Mouse (Mus musculus) embryonic facial prominence, embryonic 15.5 days (tissue): ENCODE measurements around the gene Ddx39b. TPM values are rescaled to one million over a fixed set of nuclear protein-coding genes. Genes with fewer than 3 reads are reported as not detected.

Source experiments
- ATAC-seq: fragments of 200-750 bp; cut with Nextera tagmentation; 2 replicates; pipeline ENCODE4 v1.8.0; 2017; ENCODE audit warnings: low read depth, moderate TSS enrichment; ENCODE audit not compliant: insufficient number of reproducible peaks, low FRiP score, low TSS enrichment
- H3K27ac ChIP-seq: fragments of 300-500 bp; sonication (generic); replicated peaks from 2 replicates; pipeline ENCODE4 v1.5.1; 2015; ENCODE audit warnings: mild to moderate bottlenecking, inconsistent platforms
- H3K27me3 ChIP-seq: fragments of 300-500 bp; sonication (generic); 2 replicates; pipeline ENCODE4 v1.6.1; 2015; ENCODE audit warnings: inconsistent platforms
- H3K36me3 ChIP-seq: fragments of 300-500 bp; sonication (generic); 2 replicates; pipeline ENCODE4 v1.6.1; 2015; ENCODE audit warnings: mild to moderate bottlenecking, inconsistent platforms
- H3K4me1 ChIP-seq: fragments of 300-500 bp; sonication (generic); 2 replicates; pipeline ENCODE4 v1.6.1; 2015; ENCODE audit warnings: inconsistent platforms
- H3K4me2 ChIP-seq: fragments of 300-500 bp; sonication (generic); replicated peaks from 2 replicates; pipeline ENCODE4 v1.6.1; 2015; ENCODE audit warnings: mild to moderate bottlenecking, inconsistent platforms
- H3K4me3 ChIP-seq: fragments of 300-500 bp; sonication (generic); replicated peaks from 2 replicates; pipeline ENCODE4 v1.5.1; 2015; ENCODE audit warnings: mild to moderate bottlenecking, inconsistent platforms
- H3K9ac ChIP-seq: fragments of 300-500 bp; sonication (generic); 2 replicates; pipeline ENCODE4 v1.6.1; 2015; ENCODE audit warnings: inconsistent platforms
- H3K9me3 ChIP-seq: fragments of 300-500 bp; sonication (generic); replicated peaks from 2 replicates; pipeline ENCODE4 v1.6.1; 2016; ENCODE audit warnings: inconsistent platforms
- WGBS: fragments of 180-500 bp; shearing (Covaris S2); methylation state at CpG from one replicate; pipeline ENCODE4 v1.1.7; 2015; 5-methylcytosine and 5-hydroxymethylcytosine counted together
- polyA plus RNA-seq: library from polyadenylated mRNA; unstranded; fragments of >200 nt; fragmentation: Nextera tagmentation; extraction: Ambion mirVana; gene quantifications from 2 replicates; pipeline ENCODE4 v1.2.1, GENCODE M21; 2015

The Ddx39b gene
- polyA plus RNA-seq: 406 and 413 TPM in 2 replicates

DNA sequence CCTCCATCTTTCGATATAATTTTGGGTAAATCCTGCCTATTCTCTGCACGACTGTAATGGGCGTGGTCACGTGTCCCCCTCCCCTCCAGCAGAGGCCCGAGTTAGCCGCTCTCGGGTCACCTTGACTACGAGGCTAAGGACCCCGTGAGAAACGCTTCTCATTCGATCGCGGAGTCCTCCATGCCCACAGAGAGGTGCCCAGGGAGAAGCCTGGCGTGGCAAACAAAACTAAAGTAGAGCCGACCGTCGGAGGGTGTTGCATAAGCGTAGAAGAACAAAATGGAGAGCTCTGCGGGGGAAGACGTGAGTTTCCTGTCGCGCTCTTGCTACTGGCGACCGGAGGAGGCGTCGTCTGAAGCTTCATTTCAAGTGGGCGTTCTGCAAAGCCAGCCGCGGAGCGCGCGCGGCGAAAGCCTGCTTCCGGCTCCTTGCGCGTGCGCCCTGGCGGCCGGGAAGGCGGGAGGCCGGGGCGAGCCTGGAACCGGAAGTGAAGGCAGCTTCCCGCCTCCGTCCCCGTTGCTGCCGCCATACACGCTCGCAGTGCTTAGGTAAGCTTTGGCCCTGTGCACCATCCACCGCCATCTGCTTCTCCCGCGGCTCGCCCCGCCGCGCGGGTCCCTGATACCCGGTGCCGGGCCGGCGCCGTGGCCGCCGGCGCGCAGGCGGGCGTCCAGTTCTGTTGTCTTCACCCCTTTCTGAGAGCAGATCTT is at the start of gene Ddx39b:
Ddx39b (plus strand) TSS at position 442 of the 710 bp plus-strand sequence.
- WGBS: under 1% methylated on average over 69 of the region's 69 CpGs
- peaks cover 32% of the 10 kb centered on the region for H3K36me3 ChIP-seq
- H3K4me3 ChIP-seq: peak within 1 kb of the TSS; percentile 87
- peak within 1 kb of the TSS; percentile 95 for H3K9ac ChIP-seq
- H3K9me3 ChIP-seq: no peaks in the 10 kb centered on the region
- no peaks in the 10 kb centered on the region for H3K27me3 ChIP-seq
- peak within 1 kb of the TSS; percentile 99 for H3K27ac ChIP-seq
- peak; percentile 93 for ATAC-seq
- H3K4me2 ChIP-seq: peak within 1 kb of the TSS; percentile 84
- H3K4me1 ChIP-seq: peaks cover 46% of the 10 kb centered on the region

- Histone ChIP-seq H3K27me3 (peaks cover 30% of the 10 kb centered on the region), H3K4me3 (no peak overlapping the region), H3K36me3 (no peaks in the 10 kb centered on the region), H3K9me3 (no peaks in the 10 kb centered on the region), H3K9ac (no peak overlapping the region), H3K4me2 (no peak overlapping the region), H3K27ac (no peak overlapping the region), H3K4me1 (peaks cover 16% of the 10 kb centered on the region)
- ATAC-seq: no peak
- WGBS: 75% methylated on average over 5 of the region's 5 CpGs
Measured at GRCm38 (mm10) chr17:35192924-35193323, 48.6 kb upstream of the Ddx39b start.

DNA sequence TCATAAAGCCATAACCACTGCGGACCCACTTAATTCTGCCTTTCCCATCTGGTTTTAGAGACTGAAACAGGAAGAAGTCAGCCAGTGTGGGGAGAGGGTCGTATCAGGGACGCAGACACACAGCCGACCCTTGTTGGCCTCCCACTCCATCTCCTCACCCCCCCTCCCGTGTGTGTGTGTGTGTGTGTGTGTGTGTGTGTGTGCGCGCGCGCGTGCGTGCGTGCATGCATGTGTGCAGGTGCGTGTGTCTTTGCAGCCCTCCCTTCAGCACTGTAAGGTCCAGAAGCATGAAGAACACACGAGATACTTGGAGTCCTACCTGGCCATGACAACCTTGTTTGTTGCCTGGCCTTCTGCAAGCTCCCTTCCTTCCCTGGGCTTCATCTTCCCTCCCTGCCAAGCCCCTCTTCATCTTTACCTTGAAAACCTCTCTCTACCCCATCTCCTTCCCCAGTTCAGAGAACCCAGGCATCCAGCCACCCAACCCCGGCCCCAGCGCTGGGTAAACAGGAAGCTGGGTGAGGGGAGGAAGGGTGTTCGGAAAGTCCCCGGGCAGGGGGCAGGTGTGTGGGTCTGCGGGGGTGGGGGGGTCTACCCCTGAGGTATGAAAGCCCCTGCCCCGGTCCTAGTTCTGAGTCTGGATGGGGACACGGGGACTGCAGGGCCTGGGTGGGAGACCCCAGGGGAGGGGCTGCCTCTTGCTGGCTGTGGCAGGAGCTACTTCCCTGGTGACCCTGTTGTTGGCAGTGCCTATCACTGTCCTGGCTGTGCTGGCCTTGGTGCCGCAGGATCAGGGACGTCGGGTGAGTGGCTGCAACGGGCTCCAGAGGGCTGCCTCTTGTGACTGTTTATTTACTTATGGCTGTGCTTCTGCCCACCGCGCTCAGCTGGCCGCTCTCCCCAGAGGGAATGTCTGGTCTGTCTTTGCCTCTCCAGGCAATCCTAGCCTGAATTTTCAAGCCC is 47.4 kb upstream of the Ddx39b start, which contains the start of gene Ltb:
Ltb (plus strand) TSS at position 559 of the 963 bp plus-strand sequence.
- H3K36me3 ChIP-seq: no peaks in the 10 kb centered on the region
- no peak within 1 kb of the TSS for H3K27ac ChIP-seq
- ATAC-seq: no peak
- H3K4me1 ChIP-seq: peaks cover 16% of the 10 kb centered on the region
- peak within 1 kb of the TSS; percentile 90 for H3K4me2 ChIP-seq
- 63% methylated on average over 27 of the region's 28 CpGs for WGBS
- H3K9me3 ChIP-seq: no peaks in the 10 kb centered on the region
- peak within 1 kb of the TSS; percentile 48 for H3K4me3 ChIP-seq
- H3K9ac ChIP-seq: peak within 1 kb of the TSS; percentile 42; the same call in 1 of the 2 replicates
- H3K27me3 ChIP-seq: peaks cover 30% of the 10 kb centered on the region

- peaks cover 16% of the 10 kb centered on the region for H3K4me1 ChIP-seq
- ATAC-seq: no peak
- H3K27ac ChIP-seq: no peak overlapping the region
- peak overlapping the region; percentile 90 for H3K4me2 ChIP-seq
- no peaks in the 10 kb centered on the region for H3K36me3 ChIP-seq
- no peaks in the 10 kb centered on the region for H3K9me3 ChIP-seq
- peaks cover 30% of the 10 kb centered on the region for H3K27me3 ChIP-seq
- 41% methylated on average over 19 of the region's 19 CpGs for WGBS
- H3K4me3 ChIP-seq: peak overlapping the region; percentile 48
- H3K9ac ChIP-seq: peak overlapping the region; percentile 42
Measured at GRCm38 (mm10) chr17:35194844-35195630, 46.5 kb upstream of the Ddx39b start.

DNA sequence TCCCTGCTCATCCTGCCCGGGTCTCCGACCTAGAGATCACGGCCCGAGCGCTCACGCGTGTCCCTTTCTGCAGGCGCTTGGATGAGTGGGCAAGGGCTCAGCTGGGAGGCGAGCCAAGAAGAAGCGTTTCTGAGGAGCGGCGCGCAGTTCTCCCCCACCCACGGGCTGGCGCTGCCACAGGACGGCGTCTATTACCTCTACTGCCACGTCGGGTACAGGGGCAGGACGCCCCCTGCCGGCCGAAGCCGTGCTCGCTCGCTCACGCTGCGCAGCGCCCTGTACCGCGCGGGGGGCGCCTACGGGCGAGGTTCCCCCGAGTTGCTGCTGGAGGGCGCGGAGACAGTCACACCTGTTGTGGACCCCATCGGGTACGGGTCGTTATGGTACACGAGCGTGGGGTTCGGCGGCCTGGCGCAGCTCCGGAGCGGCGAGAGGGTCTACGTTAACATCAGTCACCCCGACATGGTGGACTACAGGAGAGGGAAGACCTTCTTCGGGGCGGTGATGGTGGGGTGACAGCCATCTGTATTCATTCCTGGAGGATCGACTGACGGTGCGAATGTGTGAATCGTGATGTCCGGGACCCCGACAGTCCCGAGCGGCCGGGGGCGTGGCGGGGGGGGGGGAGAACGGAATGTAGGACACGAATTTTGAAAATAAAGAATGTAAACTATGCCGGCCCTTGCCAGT is 45.8 kb upstream of the Ddx39b start:
- 2% methylated on average over 66 of the region's 66 CpGs for WGBS
- peaks cover 30% of the 10 kb centered on the region for H3K27me3 ChIP-seq
- ATAC-seq: peak; percentile 84

GRCm38 (mm10) chr17:35196321-35196641 is 45.3 kb upstream of the Ddx39b start:
- H3K4me2 ChIP-seq: peak overlapping the region; percentile 90
- 26% methylated on average over 9 of the region's 9 CpGs for WGBS
- H3K27me3 ChIP-seq: peaks cover 31% of the 10 kb centered on the region
- ATAC-seq: no peak
- H3K4me1 ChIP-seq: peaks cover 16% of the 10 kb centered on the region
- no peak overlapping the region for H3K27ac ChIP-seq
- H3K4me3 ChIP-seq: peak overlapping the region; percentile 48
- H3K9me3 ChIP-seq: no peaks in the 10 kb centered on the region
- H3K9ac ChIP-seq: no peak overlapping the region
- H3K36me3 ChIP-seq: no peaks in the 10 kb centered on the region

More for the DNA sequence above, 45.8 kb upstream of the Ddx39b start:
- Histone ChIP-seq H3K27ac (no peak overlapping the region), H3K36me3 (no peaks in the 10 kb centered on the region), H3K4me2 (peak overlapping the region; percentile 90), H3K4me3 (peak overlapping the region; percentile 48), H3K9me3 (no peaks in the 10 kb centered on the region), H3K9ac (peak overlapping the region; percentile 42), H3K4me1 (peaks cover 16% of the 10 kb centered on the region)

- H3K36me3 ChIP-seq: no peaks in the 10 kb centered on the region
- ATAC-seq: no peak
- no peak overlapping the region for H3K27ac ChIP-seq
- no peak overlapping the region for H3K4me2 ChIP-seq
- H3K4me1 ChIP-seq: peaks cover 21% of the 10 kb centered on the region
- H3K27me3 ChIP-seq: peaks cover 38% of the 10 kb centered on the region
- H3K4me3 ChIP-seq: no peak overlapping the region
- WGBS: 28% methylated on average over 5 of the region's 6 CpGs
- H3K9me3 ChIP-seq: no peaks in the 10 kb centered on the region
- no peak overlapping the region for H3K9ac ChIP-seq
Measured at GRCm38 (mm10) chr17:35197126-35197525, 44.4 kb upstream of the Ddx39b start.

- Histone ChIP-seq H3K27ac (no peak overlapping the region), H3K4me3 (no peak overlapping the region), H3K9me3 (no peaks in the 10 kb centered on the region), H3K4me1 (peaks cover 21% of the 10 kb centered on the region), H3K27me3 (peaks cover 41% of the 10 kb centered on the region), H3K9ac (no peak overlapping the region), H3K36me3 (no peaks in the 10 kb centered on the region), H3K4me2 (no peak overlapping the region)
- WGBS: 52% methylated on average over 7 of the region's 7 CpGs
- no peak for ATAC-seq
Measured at GRCm38 (mm10) chr17:35198029-35198428, 43.5 kb upstream of the Ddx39b start.

GRCm38 (mm10) chr17:35198946-35199345 is 42.6 kb upstream of the Ddx39b start:
- Histone ChIP-seq H3K4me2 (no peak overlapping the region), H3K27me3 (peaks cover 44% of the 10 kb centered on the region), H3K4me3 (no peak overlapping the region), H3K27ac (no peak overlapping the region), H3K9me3 (no peaks in the 10 kb centered on the region), H3K9ac (no peak overlapping the region), H3K4me1 (peaks cover 21% of the 10 kb centered on the region), H3K36me3 (no peaks in the 10 kb centered on the region)
- no peak for ATAC-seq
- 11% methylated on average over 8 of the region's 8 CpGs for WGBS

DNA sequence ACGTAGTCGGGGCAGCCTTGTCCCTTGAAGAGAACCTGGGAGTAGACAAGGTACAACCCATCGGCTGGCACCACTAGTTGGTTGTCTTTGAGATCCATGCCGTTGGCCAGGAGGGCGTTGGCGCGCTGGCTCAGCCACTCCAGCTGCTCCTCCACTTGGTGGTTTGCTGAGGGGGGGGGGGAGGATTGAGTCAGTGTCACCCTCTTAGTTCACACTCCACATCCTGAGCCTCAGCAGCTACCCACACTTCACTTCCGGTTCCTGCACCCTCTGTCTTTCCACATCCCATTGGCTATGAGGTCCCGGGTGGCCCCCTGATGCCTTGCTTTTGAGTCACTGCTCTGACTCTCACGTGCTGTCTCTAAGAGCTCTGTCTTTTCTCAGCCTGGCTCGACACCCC is 41.1 kb upstream of the Ddx39b start:
- Histone ChIP-seq H3K4me2 (no peak overlapping the region), H3K27me3 (peaks cover 38% of the 10 kb centered on the region), H3K36me3 (no peaks in the 10 kb centered on the region), H3K27ac (no peak overlapping the region), H3K4me1 (peaks cover 20% of the 10 kb centered on the region), H3K9ac (no peak overlapping the region), H3K4me3 (no peak overlapping the region), H3K9me3 (no peaks in the 10 kb centered on the region)
- no peak for ATAC-seq
- 82% methylated on average over 11 of the region's 11 CpGs for WGBS
